Mouse (Mus musculus): ENCODE measurements at regions not wholly inside any gene's neighbourhood (a gene's known extent, or its start where the extent isn't known, plus 50 kb on each side); places are given as distances from the start of the nearest gene placed in this dataset.

DNA sequence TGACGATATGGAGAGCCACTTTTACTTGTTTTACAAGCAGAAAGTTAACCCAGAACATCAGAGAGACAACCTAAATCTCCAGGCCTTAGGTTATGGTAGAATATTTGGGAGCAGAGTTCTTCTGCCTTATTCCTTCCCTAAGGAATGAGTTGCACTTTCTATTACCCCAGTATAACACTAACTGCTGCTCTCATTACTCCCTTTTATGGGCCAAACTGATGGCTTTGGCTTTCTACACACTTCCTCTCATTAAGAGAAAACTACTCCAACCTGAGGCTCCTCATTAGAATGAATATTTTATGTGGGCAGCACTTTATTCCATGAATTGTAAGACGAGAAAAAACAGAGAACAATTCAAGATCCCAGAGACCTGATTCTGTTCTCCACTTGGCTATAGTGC lies 289.0 kb upstream of the Tnc start:
- no peak for DNase-seq (ENCODE audit: low spot score)

DNA sequence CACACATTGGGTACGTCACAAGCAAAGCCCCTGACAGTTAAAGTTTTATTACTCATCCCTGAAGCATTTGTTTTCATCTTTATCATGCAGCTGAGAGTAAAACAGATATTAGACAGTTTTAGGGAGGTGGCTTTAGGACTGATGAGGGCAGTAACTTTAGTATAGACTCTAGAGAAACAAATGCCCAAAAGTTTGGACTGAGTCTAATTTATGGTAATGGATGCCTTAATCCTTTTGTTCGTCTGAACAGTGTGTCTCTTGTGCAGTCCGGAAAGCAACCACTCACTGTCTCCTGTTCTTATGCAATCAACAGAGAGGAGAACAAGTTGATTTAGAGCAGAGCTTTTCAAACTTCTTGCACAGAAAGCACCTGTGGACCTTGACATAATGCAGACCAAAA lies 283.4 kb upstream of the Tnc start:
- no peak for DNase-seq (ENCODE audit: low spot score)

- no peak for DNase-seq (ENCODE audit: low spot score)
These were observed 277.6 kb upstream of the Tnc start for GRCm38 (mm10) chr4:64324391-64324790.

DNA sequence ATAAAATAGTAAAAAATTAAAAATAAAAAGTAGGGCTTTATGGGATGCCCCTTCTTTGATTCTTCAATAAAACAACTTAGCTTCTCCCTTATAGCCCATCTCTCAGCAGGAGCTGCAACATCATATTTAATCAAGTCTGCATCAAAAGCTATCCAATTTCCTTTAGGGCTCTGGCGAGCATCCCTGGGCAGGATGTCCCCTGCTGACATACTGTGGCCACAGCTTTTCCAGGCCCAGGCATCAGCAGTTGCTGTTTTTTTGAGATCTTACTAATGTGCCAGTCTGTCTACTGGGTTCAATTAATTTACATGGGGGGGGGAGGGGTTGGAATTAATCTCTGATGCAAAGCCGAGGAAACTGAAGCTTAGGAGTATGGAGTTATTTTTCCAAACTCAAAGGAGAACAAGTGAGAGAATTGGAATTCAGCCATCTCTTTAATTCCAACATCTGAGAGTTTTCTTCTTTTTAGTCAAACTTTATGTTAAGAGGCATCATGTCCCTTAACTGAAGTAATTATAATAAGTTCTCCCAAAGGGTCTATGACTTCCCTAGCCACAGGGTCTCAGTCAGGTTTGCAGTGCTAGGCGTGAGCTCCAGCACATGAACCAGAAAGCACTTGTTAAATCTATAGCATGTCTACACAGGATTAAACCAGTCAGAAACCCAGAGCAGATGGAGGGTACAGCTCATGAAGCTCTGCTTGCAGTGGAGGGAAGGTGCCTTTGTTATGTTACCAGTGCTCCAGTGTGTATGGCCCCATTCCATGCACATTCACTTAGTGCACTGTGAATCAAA lies 269.9 kb upstream of the Tnc start:
- no peak for DNase-seq (ENCODE audit: low spot score)

DNA sequence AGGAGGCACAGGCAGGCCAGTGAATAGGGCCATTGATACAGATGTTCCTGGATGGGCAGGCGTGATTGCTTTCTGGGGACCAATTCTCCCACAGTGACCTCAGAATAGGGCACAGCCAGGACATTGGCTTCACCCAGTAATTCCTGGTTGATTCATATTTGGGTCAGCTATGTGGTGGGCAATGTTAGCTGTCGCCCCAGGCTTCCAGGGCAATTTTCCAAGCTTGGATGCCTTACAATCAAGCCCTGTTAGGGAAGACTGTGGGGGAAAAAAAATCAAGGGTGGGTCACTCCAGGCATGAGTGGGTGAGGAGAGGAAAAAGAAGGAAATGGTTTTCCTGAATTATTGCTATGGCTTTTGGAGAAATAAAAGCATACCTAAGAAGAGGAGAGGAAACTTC lies 250.1 kb upstream of the Tnc start:
- DNase-seq (ENCODE audit: low spot score) = no peak

- DNase-seq (ENCODE audit: low spot score) = no peak
These were observed 235.7 kb upstream of the Tnc start for GRCm38 (mm10) chr4:64282471-64282870.

DNA sequence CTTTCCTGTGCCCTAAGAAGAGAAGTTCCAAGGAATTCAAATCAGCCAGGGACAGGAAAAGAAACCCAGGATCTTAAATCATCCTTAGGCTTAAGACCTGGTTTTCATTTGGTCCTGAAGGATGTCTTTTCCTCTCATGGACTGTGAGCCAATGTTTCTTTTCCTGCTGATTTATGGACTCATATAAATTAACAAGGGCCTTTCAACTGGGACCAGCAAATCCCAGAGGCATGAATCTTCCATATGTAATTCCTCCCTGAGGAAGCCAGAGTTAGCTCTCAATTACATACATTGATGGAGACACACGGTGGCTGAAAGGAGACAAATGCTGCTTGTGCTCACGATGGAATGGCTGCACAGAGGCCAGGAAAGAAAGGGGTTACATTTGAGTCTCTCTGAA lies 230.2 kb upstream of the Tnc start:
- no peak for DNase-seq (ENCODE audit: low spot score)

GRCm38 (mm10) chr4:64274291-64274960 lies 227.6 kb upstream of the Tnc start:
- no peak for DNase-seq (ENCODE audit: low spot score)

GRCm38 (mm10) chr4:64269846-64270245 lies 223.0 kb upstream of the Tnc start:
- DNase-seq (ENCODE audit: low spot score) = no peak

DNA sequence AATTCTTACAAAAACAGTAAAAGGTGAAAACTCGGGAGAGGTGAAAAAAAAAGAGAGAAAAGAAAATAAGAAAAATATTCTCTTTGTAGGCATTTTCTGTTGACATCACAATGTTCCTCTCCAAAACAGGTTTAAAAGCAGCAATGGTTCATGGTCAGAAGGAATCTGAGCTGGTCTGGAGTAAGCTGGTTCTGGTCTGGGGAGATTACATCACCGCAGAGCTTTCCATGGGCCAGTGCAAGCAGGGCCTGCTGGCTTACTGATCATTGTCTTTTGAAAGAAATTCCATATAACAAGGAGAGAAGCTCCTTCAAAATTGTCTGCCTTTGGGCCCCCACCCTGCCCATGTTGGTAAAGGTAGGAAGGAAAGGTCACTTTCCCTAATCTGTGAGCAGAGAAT lies 222.3 kb upstream of the Tnc start:
- DNase-seq (ENCODE audit: low spot score) = no peak

- DNase-seq (ENCODE audit: low spot score) = no peak
These were observed 213.7 kb upstream of the Tnc start for GRCm38 (mm10) chr4:64260473-64260872.

DNA sequence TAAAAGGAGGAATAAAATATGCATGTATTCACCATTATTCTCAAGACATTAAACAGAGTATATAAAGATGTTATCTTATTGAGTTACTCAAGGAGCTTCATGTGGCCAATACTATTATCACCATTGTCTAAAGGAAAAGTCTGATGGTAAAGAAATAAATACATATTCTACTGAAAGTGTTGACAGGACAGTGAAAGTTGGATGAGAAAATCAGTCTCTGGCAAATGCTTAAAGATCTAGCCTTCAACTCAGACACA lies 213.3 kb upstream of the Tnc start:
- DNase-seq (ENCODE audit: low spot score) = no peak

DNA sequence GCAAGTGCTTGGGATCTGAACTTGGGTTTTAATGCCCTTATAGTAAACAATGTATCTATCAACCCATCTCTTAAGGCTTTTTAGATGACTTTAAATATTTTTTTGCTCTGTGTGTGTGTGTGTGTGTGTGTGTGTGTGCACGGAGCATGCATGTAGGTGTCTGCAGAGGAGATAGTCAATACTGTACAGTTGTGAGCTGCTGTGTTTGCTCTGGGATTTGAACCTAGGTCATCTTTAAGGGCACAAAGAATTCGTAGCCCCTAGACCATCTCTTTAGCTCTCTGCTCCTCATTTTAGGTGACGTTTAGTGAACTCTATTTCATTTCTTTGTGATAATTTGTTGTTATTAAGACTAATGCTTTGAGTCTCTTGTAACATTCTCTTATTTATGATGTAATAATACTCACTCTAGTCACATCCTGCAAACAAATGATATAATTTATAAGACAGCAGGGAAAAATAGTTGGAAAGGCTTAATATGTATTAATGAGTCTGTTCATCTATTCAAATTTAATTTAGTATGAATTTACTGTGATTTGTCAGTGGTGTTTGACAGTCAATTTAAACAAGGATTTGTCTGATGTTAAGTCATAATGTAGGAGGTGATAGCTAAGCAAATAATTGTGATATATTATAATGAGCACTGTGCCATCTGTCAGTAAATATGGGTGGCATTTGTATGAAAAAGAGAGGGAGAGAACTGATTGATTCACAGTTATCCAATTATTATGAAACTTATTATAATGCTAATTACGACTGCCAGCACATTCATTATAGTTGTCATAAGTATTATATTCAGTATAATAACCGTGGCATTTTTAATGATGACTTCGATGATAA lies 212.8 kb upstream of the Tnc start:
- no peak for DNase-seq (ENCODE audit: low spot score)

DNA sequence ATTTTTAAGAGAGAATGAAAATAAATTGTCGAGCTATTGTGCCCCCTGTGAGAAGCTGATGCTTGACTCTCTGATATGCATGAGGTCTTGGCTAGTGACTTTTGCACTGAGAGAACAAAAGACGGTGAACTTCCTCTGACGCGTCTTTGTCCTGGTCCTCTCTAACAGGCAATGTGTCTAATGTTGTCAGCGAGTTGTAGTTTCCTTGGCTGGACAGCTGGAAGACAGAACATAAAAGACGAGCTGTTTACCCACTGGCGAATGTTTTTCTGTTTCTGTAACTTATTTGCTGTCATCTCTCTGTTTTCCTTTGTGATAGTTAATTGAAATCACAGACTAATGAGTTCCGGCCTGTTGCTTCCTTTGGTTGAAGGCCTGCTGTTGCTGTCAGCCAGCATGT lies 208.4 kb upstream of the Tnc start:
- DNase-seq (ENCODE audit: low spot score) = no peak

- DNase-seq (ENCODE audit: low spot score) = no peak
These were observed 203.9 kb upstream of the Tnc start for GRCm38 (mm10) chr4:64250691-64251090.

- DNase-seq (ENCODE audit: low spot score) = no peak
These were observed 191.5 kb upstream of the Tnc start for GRCm38 (mm10) chr4:64238196-64238740.

GRCm38 (mm10) chr4:64235534-64235933 lies 188.7 kb upstream of the Tnc start:
- DNase-seq (ENCODE audit: low spot score) = no peak

DNA sequence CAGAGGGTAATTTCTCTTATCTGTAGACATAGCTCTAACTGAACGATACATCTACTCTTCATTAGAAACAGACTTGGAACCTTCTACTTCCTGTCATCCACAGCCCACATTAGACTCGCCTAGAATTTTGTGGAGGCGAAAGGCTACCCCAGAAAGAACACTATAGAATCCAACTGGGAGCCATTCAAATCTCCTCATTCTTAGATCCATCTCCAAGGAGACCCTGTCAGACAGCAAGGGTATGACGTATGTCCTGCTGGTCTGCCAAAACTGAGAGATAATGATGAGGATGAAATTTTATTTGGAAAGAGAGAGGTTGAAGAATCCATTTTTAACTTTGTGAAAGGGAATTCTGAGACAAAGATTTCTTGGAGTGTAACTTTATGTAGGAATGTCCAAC lies 185.3 kb upstream of the Tnc start:
- no peak for DNase-seq (ENCODE audit: low spot score)

DNA sequence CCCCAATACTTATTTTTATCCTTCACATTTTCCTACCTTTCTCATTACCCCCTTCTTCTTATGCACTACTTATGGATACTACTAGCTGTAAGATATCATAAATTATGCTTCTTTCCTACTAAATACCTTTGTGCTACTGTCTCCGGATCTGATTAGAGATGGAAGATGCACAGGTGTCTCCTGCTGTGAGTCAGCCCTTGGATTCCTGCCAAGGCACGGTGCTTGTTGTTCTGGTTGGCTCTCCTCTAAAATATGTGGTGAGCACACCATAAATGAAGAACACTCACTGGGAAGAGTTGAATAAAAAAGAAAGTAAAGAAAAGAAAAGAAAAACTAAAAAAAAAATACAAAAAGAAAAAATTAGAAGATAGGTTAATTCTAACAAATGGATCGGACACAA lies 181.5 kb upstream of the Tnc start:
- DNase-seq (ENCODE audit: low spot score) = no peak

- no peak for DNase-seq (ENCODE audit: low spot score)
These were observed 179.8 kb upstream of the Tnc start for GRCm38 (mm10) chr4:64226635-64227034.

DNA sequence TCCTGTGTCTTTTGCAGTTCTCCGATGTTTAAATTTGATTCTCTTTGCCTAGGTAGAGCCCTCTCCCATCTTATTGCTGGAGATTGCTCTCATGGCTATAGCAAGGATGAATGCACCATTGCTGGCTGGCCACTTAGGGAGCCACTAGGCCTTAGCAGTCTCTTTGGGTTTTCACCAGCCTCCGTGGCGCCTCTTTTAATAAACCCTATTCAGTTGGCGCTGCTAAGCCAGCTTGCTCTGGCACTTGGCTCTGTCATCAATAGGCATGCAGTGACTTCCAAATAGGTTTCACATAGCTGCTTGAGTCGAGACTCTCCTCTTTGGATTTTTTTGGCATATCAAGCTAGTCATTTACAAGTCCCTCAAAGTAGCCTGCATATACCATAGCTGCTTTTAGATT lies 178.1 kb upstream of the Tnc start:
- no peak for DNase-seq (ENCODE audit: low spot score)

DNA sequence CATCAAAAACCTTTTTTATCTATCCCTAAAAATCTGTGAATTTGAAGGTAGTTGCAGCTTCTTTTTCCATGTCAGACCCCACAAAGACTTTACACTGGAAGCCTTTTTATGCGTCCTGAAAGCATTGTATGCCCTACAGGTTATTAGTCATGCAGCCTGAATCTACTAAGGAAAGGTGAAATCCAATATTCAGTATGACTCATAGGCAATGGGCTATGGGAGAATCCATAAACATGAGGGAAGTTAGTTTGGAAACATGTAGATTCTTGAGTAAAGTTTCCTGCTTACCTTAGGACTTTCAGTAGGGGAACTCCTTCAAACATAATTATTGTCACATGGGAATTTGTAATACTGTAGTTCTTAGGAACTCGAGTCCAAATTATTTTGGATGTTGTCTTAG lies 173.0 kb upstream of the Tnc start:
- no peak for DNase-seq (ENCODE audit: low spot score)

All from testis, postnatal 10 days (tissue).